Mouse (Mus musculus) erythroid progenitor cell, adult 5-6 weeks (primary cell): ENCODE measurements around the gene Bzw1. TPM values are rescaled to one million over a fixed set of nuclear protein-coding genes. Genes with fewer than 3 reads are reported as not detected.
A peak's percentile ranks its signal among the peaks of the same experiment; 100 is the strongest.

ENCODE experiments used
- ATAC-seq: replicated peaks from 2 replicates; pipeline ENCODE4 v1.8.0; 2016; ENCODE audit warnings: moderate number of reproducible peaks, mild to moderate bottlenecking, moderate TSS enrichment, inconsistent platforms; ENCODE audit not compliant: poor library complexity, low FRiP score, severe bottlenecking
- total RNA-seq, 2 experiments: library from RNA; stranded (forward) in 1 of 2; stranded (reverse) in 1 of 2; fragments of 150-400 nt in 1 of 2; fragments of 186-747, 209-891 nt in 1 of 2; gene quantifications; 2 replicates each; pipeline versions ENCODE4 v1.2.3 to v1.2.4; 2015 to 2017; ENCODE audit warnings: low replicate concordance in 2 of 2

The Bzw1 gene
- total RNA-seq, 2 experiments from 2014 or later, result 26.5 to 63.3 TPM

DNA sequence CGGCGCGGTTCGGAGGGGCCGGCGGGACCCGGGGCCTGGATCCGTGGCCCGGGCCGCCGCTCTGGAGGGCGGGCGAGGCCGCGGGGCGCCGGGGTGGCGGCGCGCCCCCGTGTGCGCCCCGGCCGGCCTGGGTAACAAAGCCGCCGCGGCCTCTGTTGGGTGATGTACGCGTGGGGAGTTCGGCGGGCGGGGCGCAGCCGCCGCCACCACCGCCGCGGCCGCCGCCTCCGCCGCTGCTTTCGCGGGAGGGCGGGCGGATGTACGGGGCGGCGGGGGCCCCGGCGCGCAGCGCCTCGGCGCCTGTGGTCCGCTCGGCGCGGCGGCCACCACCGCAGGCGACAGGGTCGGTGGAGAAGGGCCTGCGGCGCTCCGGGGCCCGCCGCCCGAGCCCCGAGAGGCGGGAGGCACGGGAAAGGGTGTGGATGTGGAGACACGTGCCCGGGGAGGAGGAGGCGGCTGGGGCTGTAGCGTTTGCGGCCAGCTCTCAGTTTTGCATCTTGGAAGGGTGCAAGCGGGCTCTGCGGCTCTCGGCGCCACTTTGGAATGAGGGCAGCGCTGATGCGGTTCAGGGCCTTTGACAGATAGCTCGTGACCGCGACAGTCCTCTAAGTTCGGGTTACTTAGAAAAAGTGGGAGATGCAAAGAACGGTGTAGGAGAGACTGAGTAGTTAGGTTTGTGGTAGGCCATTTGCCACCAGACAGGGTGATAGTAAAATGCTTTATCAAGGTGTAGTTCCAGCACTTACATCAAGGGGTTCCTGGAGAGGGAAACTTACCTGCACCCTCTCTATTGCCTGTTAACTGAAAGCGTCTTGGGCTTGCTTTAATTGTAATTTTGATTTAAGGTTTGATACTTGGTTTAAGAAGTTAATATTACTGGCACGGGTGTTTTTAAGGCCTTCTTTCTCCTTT is 842 bp downstream of the Bzw1 start:
- ATAC-seq, result peak; percentile 70

DNA sequence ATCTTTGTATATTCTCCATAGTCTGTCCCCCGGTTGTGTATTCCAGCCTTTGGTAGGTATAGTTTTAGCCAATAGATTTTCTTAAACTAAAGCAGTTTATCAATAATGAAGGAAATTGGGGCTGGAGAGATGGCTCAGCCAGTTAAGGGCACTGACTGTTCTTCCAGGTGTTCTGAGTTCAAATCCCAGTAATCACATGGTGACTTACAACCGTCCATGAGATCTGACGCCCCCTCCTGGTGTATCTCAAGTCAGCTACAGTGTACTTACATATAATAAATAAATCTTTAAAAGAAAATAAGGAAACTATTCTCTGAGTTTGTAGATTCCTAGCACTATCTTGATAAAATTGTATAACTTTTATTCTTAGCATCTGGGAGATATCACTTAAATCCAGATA is 2.6 kb downstream of the Bzw1 start:
- ATAC-seq, result no peak

DNA sequence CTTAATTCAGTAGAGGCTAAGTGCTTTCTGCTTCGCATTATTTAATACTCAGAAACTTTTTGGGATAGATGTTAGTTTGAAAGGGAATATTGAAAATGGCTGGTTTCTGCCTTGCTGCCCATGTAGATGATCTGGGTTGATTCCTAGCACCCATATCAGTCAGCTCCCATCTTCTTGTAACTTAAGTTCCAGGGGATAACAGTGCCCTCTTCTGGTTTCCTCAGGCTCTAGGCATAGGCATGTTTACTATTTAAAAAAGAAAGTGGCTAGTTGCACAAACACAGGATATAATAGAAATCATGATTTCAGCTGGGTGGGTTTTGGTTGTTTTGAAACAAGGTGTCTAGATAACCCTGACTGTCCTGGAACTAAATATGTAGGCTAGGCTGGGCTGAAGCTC is 3.5 kb downstream of the Bzw1 start:
- ATAC-seq, result no peak

DNA sequence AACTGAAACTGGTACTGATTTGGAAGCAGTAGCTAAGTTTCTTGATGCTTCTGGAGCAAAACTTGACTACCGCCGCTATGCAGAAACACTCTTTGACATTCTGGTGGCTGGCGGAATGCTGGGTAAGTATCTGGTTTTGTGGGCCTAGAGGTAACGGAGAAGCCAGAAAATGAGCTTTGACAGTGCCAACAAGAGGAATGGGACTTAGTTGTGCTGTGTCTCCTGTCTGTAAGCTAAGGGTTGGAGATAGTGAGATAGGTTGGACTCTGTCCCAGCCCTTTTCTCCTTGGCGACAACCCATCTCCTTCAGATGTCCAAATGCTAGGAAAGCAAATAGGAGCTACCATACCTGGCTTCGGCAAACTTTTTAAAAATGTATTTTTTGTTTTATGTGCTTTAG is 5.0 kb downstream of the Bzw1 start:
- ATAC-seq, result no peak

DNA sequence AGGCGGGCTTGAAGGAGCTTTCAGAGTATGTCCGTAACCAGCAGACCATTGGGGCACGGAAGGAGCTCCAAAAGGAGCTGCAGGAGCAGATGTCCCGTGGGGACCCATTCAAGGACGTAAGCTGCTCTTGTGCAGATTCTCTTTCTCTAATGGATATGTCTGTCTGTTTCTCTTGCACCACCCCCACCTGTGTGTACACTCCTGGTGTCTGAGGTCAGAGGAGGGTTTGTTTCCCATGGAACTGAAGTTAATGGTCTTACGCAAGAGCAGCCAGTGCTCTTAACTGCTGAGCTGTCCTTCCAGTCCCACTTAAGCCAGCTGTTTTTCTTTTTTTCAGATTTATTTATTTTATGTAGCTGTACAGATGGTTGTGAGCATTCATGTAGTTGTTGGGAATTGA is 8.7 kb downstream of the Bzw1 start:
- ATAC-seq, result no peak

DNA sequence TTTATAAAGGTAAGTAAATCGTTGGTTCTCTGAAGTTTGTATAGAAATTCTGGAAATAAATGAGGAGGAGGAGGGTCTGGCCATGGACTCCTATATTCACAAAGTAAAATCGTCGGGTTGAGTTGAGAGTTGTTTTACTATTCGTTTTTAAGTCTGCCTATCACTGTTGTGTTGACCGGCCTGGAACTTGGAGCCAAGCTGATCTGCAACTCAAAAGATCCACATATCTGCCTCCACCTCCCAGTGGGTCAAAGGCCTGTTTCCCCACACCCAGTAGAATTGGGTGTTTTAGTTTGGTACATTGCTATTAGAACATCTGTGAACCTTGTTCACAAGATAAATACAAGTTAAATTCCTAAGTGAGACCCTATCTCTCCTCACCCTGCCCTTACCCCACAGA is 11.0 kb downstream of the Bzw1 start:
- ATAC-seq, result no peak

DNA sequence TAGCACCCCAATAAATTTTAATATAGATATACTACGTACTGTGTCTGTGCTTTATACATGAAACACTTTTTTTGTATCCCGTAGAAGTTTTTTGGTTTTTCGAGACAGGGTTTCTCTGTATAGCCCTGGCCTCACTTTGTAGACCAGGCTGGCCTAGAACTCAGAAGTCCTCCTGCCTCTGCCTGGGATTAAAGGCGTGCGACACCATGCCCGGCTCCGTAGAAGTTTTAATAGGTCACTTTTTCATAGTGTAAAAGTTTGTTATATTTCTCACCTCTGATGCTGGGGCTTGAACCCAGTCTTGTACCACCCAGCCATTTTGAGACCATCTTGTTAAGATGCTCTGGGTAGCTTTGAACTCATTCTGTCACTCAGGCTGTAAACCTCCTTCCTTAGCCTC is 14.6 kb downstream of the Bzw1 start:
- no peak for ATAC-seq

DNA sequence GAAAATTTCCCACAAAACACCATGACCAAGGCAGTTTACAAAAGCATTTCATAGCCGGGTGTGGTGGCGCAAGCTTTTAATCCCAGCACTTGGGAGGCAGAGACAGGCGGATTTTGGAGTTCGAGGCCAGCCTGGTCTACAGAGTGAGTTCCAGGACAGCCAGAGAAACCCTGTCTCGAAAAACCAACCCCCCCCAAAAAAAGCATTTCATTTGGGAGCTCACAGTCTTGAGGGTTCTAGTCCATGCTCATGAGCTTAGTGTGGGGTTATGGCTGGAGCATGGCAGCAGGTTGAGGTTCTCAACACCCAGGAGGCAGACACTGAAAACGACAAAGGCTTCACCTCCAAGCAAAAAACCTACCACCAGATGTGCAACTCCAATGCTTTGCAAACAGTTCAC is 15.4 kb downstream of the Bzw1 start:
- ATAC-seq, result no peak

DNA sequence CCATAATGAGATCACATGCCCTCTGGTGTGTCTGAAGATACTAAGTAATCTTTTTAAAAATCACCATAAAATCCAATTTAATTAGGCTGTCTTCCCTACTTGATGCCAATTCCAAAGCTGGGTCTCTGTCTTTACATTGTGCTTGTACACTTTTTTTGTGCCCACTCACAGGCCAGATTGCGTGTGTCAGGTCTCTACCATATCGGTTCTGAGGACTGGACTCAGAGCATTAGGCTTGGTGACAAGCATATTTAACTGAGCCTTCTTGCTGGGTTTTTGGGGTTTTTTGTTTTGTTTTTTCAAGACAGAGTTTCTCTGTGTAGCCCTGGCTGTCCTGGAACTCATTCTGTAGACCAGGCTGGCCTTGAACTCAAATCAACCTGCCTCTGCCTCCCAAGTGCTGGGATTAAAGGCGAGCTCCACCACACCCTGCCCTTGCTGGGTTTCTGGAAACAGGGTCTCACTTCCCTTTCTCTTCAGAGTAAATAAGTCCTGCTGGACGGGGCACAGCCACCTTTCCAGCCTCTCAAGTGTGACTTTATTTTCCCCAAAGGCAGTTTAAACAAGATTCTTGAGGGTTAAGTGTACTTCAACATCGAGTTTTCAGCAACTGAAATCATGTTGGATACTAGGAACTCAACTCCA is 17.0 kb downstream of the Bzw1 start:
- ATAC-seq, result no peak

DNA sequence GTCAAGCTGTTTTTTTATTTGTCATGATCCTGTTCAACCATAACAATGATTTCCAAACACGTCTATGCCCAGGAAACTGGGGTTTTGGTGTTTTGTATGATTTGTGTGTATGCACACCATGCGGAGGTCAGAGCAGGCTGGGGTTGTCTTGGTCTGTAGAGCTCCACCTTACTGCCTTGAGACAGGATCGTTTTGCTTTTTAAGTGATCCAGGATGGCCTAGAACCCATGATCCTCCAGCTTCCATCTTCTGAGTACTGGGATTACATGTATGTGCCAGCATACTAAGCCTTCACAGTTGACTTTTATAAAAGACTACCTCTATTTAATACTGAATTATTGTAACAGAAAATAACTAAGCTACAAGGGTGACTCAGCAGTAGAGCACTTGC is 17.5 kb downstream of the Bzw1 start:
- no peak for ATAC-seq

DNA sequence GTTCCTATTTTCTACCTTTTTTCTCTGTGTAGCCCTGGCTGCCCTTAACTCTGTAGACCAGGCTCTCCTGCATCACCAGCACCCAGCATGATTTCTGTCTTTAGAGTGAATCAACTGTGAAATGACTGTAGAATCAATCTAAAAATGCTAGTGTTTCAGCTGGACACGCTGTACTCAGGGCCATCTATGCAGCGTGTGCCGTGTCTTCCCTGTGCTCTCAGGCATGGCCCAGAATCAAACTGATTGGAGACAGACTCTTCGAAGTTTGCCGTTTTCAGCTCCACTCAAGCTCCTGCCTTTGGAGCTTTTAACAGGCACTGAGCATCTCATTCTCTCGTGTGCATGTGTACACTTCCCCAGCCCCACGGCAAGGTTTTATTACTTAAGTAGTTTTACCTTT is 18.1 kb downstream of the Bzw1 start:
- ATAC-seq, result no peak

DNA sequence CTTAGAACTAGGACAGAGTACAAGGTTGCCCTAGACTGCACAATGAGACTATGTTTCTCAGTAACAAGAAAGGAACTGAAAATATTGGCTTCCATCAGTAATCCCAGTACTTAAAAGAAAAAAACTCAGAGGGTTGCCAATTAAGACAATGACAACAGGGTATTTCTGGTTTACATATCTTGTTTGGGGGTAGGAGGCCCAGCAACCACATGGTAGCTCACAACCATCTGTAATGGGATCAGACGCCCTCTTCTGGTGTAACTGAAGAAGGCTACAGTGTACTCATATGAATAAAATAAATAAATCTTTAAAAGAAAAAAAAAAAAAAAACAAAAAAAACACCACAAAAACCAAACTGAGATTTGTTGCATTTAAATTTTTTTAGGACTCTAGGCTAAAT is 22.7 kb downstream of the Bzw1 start:
- no peak for ATAC-seq

DNA sequence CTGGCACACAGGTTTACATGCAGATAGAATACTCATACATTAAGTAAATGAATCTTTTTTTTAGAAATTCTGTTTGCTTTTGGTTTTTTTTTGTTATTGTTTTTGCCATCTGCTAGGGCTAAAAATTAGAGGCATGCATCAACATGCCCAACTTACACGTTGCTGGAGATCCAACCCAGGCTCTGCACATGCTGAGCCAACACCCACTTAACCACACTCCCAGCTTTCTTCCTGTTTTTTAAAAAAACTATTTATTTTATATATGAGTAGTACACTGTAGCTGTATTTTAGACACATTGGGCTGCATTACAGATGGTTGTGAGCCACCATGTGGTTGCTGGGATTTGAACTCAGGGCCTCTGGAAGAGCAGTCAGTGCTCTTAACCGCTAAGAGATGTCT is 23.4 kb downstream of the Bzw1 start:
- ATAC-seq, result no peak

DNA sequence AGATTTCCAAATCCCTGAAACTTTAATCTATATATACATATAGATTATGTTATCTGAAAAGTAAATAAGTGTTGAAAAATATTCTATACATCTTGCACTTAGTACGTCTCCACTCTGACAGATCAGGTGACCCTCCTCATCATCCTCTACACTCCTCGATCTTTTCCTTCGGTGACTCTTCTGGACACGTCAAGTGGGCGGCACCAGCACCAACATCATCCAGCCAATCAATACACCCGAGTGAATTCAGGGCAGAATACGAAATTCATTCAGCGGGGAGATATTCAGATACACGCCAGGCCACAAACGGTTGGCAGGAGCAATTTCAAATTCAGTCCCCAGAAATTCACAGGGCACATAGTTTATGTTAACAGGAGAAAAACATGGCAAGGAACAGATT is 27.3 kb downstream of the Bzw1 start:
- no peak for ATAC-seq

DNA sequence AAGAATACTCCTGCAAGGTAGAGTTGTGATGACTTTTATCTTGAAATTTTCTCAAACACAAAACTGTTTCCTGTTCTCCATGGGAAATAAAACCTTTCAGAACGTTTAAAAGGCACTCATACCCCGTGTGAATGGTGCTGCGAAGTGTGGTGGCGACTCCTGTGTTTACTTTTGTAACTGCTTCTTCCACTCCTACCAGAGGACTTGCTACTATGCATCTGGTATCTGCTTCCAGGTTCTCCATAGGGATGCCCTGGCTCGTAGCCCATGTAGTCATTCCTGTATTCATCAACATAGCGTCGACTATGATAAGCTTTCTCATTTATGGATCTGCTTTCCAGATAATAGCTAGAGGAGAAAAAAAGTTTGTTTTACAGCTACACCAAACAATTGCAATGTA is 28.3 kb downstream of the Bzw1 start:
- no peak for ATAC-seq

DNA sequence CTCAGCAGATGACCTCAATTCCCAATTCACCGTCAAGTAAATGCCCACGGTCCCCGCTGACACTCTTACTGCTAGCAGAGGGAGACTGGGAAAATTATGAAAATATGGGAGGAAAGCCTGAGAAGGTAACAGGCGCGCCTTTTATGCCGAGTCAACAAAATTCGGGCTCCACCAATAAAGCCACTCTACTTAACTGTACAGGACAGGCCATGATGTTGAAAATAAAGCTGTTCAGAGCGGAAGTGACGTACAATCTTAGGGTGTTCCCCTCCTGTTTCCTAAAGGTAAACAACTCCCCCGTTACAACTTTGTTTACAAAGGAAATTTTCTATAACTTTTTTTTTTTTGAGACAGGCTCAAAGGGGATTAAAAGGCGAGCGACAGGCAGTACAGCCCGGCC is 30.2 kb downstream of the Bzw1 start:
- peak; percentile 85 for ATAC-seq

DNA sequence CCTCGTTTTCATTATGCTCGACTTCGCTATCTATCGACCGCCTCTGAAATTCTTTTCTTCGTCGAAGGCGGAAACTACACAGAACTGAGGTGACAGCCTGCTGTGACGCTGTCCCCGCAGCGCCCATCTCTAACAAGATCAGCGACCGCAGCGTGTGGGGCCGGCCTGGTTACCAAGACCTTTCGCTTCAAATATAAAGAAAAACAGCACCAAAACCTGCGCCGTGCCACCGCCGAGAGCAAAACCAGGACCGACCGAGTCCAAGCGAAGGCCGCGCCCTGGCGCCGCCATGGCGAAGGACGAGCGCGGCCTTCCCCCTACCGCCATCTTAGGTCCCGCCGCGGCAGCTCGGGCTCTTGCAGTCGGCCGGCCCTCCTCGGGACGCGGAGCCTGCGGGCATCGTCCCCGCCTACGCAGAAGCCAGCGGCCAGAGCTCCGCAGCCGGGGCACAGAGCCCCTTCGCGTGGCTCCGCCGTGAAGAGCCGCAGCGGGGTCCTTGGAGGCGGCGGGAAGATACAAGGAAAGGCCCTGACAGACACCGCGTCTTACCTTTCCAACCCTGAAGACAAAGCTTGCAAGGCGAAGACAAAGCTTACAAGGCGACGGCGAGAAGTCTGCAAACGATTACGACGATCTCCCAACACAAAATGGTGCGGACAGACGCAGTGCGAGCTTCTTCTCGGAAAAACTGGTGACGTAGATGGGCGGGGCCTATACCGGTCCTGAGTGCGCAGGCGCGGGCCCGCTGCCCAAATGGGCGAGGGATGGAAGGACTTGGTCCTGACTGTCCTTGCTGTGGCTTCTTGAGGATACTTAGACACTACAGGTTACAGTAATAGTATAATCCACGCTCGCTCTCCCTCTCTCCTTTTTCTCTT is 30.9 kb downstream of the Bzw1 start, which contains the start of gene Clk1:
Gene Clk1 (minus strand): TSS at position 696 of the 878 bp plus-strand sequence.
- peak; percentile 92 for ATAC-seq

DNA sequence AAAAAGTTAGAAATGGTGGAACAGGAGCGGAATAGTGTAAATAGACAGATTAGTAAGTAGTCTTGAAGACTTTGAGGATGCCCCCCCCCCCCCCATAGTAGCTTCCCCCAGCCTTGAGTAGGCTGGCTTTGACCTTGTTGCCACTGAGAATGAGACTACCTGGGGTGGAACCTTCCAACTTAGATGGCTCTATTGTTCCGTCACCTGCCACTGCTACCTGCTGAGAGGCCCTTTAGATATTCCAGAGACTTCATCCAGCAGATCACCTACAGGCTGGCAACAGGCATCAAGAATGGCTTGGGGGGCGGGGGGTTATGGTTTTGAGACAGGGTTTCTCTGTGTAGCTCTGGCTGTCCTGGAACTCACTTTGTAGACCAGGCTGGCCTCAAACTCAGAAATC is 31.9 kb downstream of the Bzw1 start:
- no peak for ATAC-seq

DNA sequence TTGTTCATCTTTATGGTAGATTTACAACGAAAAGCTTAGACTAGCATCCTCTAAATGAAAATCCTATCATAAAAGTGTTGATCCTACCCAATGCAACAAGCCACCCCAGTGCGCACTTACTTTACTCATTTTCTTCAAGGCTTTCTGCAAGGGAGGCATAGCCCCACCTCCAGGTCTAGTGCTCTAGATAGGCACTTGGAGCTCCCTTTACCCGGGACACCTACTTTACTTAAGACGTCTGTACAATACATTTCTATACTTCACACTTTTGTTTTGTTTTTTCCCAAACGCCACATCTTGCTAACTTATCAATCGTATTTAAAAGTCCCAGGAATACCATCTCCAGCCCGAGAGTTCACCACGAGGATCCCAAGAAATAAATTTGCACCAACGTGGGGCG is 52.0 kb downstream of the Bzw1 start:
- ATAC-seq, result 0 out of 2 replicates have a peak, but pooled peaks have one; percentile 26

DNA sequence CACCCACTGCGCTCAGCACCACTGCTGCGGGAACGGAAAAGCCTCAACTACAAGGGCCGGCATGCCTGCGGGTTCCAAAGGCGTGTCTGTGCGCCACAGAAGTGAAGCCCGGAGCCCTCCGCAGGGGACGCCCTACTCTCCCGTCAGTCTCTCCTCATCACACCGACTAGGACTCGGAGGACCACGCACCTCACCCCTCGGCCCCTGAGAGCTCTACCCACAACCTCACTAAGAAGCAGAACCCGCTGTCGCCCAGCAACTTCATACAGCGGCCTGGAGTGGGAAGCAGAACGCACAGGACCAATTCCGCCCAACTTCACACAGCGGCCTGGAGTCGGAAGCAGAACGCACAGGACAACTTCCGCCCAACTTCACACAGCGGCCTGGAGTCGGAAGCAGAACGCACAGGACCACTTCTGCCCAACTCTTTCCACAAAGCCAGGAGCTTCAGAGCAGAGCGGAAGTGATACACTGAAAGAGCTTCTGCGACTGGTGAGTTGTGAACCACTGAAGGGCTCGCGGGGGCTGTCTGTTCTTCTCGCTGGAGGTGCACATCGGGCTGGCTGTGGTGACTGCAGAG is 52.5 kb downstream of the Bzw1 start, which contains the start of the genes Nif3l1 and Ppil3:
Gene Nif3l1 (plus strand): TSS at position 9 of the 580 bp plus-strand sequence.
Gene Ppil3 (minus strand): TSS at position 344 of the 580 bp plus-strand sequence.
- peak; percentile 88 for ATAC-seq
